Mouse (Mus musculus): ENCODE data around the gene Dpp6. TPM values are rescaled to one million over a fixed set of nuclear protein-coding genes. Genes with fewer than 3 reads are reported as not detected.

Dpp6 gene
- polyA plus RNA-seq, 1 experiment from 2014 or later: 1.0 TPM

GRCm38 (mm10) chr5:27621811-27622210, 804.8 kb downstream of the Dpp6 start:
- H3K4me2 ChIP-seq (replicated peaks; ENCODE audit: low read depth): no peak overlapping the region
- ATAC-seq (ENCODE audit: low FRiP score, low TSS enrichment) (no peak), DNase-seq (ENCODE audit: low spot score) (no peak)
- TF ChIP-seq EP300 (optimal IDR thresholded peaks at IDR 0.05): no peak
- no peak for TF ChIP-seq CTCF (IDR thresholded peaks at IDR 0.05; ENCODE audit: low read depth)
- H3K4me1 ChIP-seq (replicated peaks; ENCODE audit: control insufficient read depth, insufficient read depth): no peaks in the 10 kb centered on the region
- no peak overlapping the region for H3K4me3 ChIP-seq (ENCODE audit: low read depth, low read length)
- H3K36me3 ChIP-seq (ENCODE audit: control insufficient read depth, insufficient read depth, low read length): no peaks in the 10 kb centered on the region
- H3K9me3 ChIP-seq (ENCODE audit: control insufficient read depth, low read length): no peaks in the 10 kb centered on the region
- H3K9ac ChIP-seq (ENCODE audit: low read length): no peak overlapping the region
- H3K27me3 ChIP-seq (ENCODE audit: control insufficient read depth, insufficient read depth, low read length): no peaks in the 10 kb centered on the region
- no peak overlapping the region for H3K27ac ChIP-seq (replicated peaks)

- no peaks in the 10 kb centered on the region for H3K36me3 ChIP-seq (ENCODE audit: control insufficient read depth, insufficient read depth, low read length)
- no peak overlapping the region for H3K27ac ChIP-seq (replicated peaks)
- no peak for DNase-seq (ENCODE audit: low spot score)
- no peak overlapping the region for H3K4me3 ChIP-seq (ENCODE audit: low read depth, low read length)
- H3K4me1 ChIP-seq (replicated peaks; ENCODE audit: control insufficient read depth, insufficient read depth): no peaks in the 10 kb centered on the region
- H3K4me2 ChIP-seq (replicated peaks; ENCODE audit: low read depth): no peak overlapping the region
- no peaks in the 10 kb centered on the region for H3K9me3 ChIP-seq (ENCODE audit: control insufficient read depth, low read length)
- ATAC-seq (ENCODE audit: low FRiP score, low TSS enrichment): no peak
- 88% methylated on average over 1 of the region's 1 CpGs for WGBS
- no peak overlapping the region for H3K9ac ChIP-seq (ENCODE audit: low read length)
- no peaks in the 10 kb centered on the region for H3K27me3 ChIP-seq (ENCODE audit: control insufficient read depth, insufficient read depth, low read length)
- TF ChIP-seq CTCF (IDR thresholded peaks at IDR 0.05; ENCODE audit: low read depth) (no peak), EP300 (optimal IDR thresholded peaks at IDR 0.05) (no peak)
These were observed 806.9 kb downstream of the Dpp6 start for GRCm38 (mm10) chr5:27623876-27624275.

- no peak for DNase-seq (ENCODE audit: low spot score)
- TF ChIP-seq CTCF (IDR thresholded peaks at IDR 0.05; ENCODE audit: low read depth) (no peak), EP300 (optimal IDR thresholded peaks at IDR 0.05) (no peak)
- 80% methylated on average over 2 of the region's 2 CpGs for WGBS
These were observed 815.1 kb downstream of the Dpp6 start for GRCm38 (mm10) chr5:27632151-27632550.

GRCm38 (mm10) chr5:27635941-27636340, 818.9 kb downstream of the Dpp6 start:
- Histone ChIP-seq H3K4me3 (ENCODE audit: low read depth, low read length) (no peak overlapping the region), H3K9ac (ENCODE audit: low read length) (no peak overlapping the region), H3K27ac (replicated peaks) (no peak overlapping the region), H3K4me2 (replicated peaks; ENCODE audit: low read depth) (no peak overlapping the region), H3K9me3 (ENCODE audit: control insufficient read depth, low read length) (no peaks in the 10 kb centered on the region), H3K27me3 (ENCODE audit: control insufficient read depth, insufficient read depth, low read length) (no peaks in the 10 kb centered on the region), H3K4me1 (replicated peaks; ENCODE audit: control insufficient read depth, insufficient read depth) (no peaks in the 10 kb centered on the region), H3K36me3 (ENCODE audit: control insufficient read depth, insufficient read depth, low read length) (no peaks in the 10 kb centered on the region)
- WGBS: 59% methylated on average over 2 of the region's 2 CpGs
- DNase-seq (ENCODE audit: low spot score) (no peak), ATAC-seq (ENCODE audit: low FRiP score, low TSS enrichment) (no peak)
- TF ChIP-seq EP300 (optimal IDR thresholded peaks at IDR 0.05) (no peak), CTCF (IDR thresholded peaks at IDR 0.05; ENCODE audit: low read depth) (no peak)

More at GRCm38 (mm10) chr5:27632151-27632550, 815.1 kb downstream of the Dpp6 start:
- Histone ChIP-seq H3K36me3 (ENCODE audit: control insufficient read depth, insufficient read depth, low read length) (no peaks in the 10 kb centered on the region), H3K4me1 (replicated peaks; ENCODE audit: control insufficient read depth, insufficient read depth) (no peaks in the 10 kb centered on the region), H3K27me3 (ENCODE audit: control insufficient read depth, insufficient read depth, low read length) (no peaks in the 10 kb centered on the region), H3K4me3 (ENCODE audit: low read depth, low read length) (no peak overlapping the region), H3K9me3 (ENCODE audit: control insufficient read depth, low read length) (no peaks in the 10 kb centered on the region), H3K4me2 (replicated peaks; ENCODE audit: low read depth) (no peak overlapping the region), H3K9ac (ENCODE audit: low read length) (no peak overlapping the region), H3K27ac (replicated peaks) (no peak overlapping the region)
- ATAC-seq (ENCODE audit: low FRiP score, low TSS enrichment): no peak

- H3K36me3 ChIP-seq (ENCODE audit: control insufficient read depth, insufficient read depth, low read length): no peaks in the 10 kb centered on the region
- H3K4me3 ChIP-seq (ENCODE audit: low read depth, low read length): no peak overlapping the region
- no peak overlapping the region for H3K27ac ChIP-seq (replicated peaks)
- H3K4me2 ChIP-seq (replicated peaks; ENCODE audit: low read depth): no peak overlapping the region
- no peak overlapping the region for H3K9ac ChIP-seq (ENCODE audit: low read length)
- no peaks in the 10 kb centered on the region for H3K4me1 ChIP-seq (replicated peaks; ENCODE audit: control insufficient read depth, insufficient read depth)
- TF ChIP-seq CTCF (IDR thresholded peaks at IDR 0.05; ENCODE audit: low read depth) (no peak), EP300 (optimal IDR thresholded peaks at IDR 0.05) (no peak)
- no peak for DNase-seq (ENCODE audit: low spot score)
- no peak for ATAC-seq (ENCODE audit: low FRiP score, low TSS enrichment)
- H3K9me3 ChIP-seq (ENCODE audit: control insufficient read depth, low read length): no peaks in the 10 kb centered on the region
- no peaks in the 10 kb centered on the region for H3K27me3 ChIP-seq (ENCODE audit: control insufficient read depth, insufficient read depth, low read length)
- 85% methylated on average over 1 of the region's 1 CpGs for WGBS
These were observed 824.9 kb downstream of the Dpp6 start for GRCm38 (mm10) chr5:27641876-27642275.

GRCm38 (mm10) chr5:27651879-27652814, 835.1 kb downstream of the Dpp6 start:
- Histone ChIP-seq H3K4me2 (replicated peaks; ENCODE audit: low read depth) (no peak overlapping the region), H3K36me3 (ENCODE audit: control insufficient read depth, insufficient read depth, low read length) (no peaks in the 10 kb centered on the region), H3K27ac (replicated peaks) (no peak overlapping the region), H3K4me3 (ENCODE audit: low read depth, low read length) (no peak overlapping the region), H3K9me3 (ENCODE audit: control insufficient read depth, low read length) (no peaks in the 10 kb centered on the region), H3K4me1 (replicated peaks; ENCODE audit: control insufficient read depth, insufficient read depth) (no peaks in the 10 kb centered on the region), H3K27me3 (ENCODE audit: control insufficient read depth, insufficient read depth, low read length) (no peaks in the 10 kb centered on the region), H3K9ac (ENCODE audit: low read length) (no peak overlapping the region)
- no peak for TF ChIP-seq EP300 (optimal IDR thresholded peaks at IDR 0.05)
- TF ChIP-seq CTCF (IDR thresholded peaks at IDR 0.05; ENCODE audit: low read depth): peak; percentile 80
- ATAC-seq (ENCODE audit: low FRiP score, low TSS enrichment): no peak
- peak; percentile 40 for DNase-seq (ENCODE audit: low spot score)
- 53% methylated on average over 8 of the region's 8 CpGs for WGBS
